Mouse (Mus musculus) frontal cortex, postnatal 14 days (tissue): ENCODE measurements around the gene Slc29a4.
A peak's percentile ranks its signal among the peaks of the same experiment; 100 is the strongest.

Source experiments
- DNase-seq, 2 experiments: peaks; one replicate each; pipeline ENCODE4 v3.0.0; 2022; ENCODE audit warnings: low spot score in 2 of 2

Slc29a4 gene

GRCm38 (mm10) chr5:142739941-142740340, 47.6 kb downstream of the Slc29a4 start:
- no peak for DNase-seq

GRCm38 (mm10) chr5:142747026-142747629, 54.8 kb downstream of the Slc29a4 start:
- DNase-seq = no peak

DNA sequence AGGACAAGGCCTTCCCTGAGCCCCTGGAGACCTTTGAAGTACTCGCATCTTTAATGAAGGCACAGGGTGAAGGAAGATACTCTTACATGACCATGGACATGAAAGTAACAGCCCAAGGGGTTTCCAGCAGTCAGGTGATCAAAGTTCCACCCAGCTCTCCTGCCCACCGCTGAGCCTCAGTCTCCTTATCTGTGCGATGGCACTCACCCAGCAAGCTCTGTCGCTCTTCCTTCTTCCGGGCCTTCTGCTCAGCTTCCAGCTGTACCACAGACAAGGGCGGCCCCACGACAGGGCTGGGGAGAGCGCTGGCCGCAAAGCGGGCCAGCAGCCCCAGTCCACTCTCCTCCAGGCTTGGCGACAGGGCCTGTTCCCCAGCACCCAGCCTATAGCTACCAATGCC, 57.9 kb downstream of the Slc29a4 start:
- DNase-seq = no peak

DNA sequence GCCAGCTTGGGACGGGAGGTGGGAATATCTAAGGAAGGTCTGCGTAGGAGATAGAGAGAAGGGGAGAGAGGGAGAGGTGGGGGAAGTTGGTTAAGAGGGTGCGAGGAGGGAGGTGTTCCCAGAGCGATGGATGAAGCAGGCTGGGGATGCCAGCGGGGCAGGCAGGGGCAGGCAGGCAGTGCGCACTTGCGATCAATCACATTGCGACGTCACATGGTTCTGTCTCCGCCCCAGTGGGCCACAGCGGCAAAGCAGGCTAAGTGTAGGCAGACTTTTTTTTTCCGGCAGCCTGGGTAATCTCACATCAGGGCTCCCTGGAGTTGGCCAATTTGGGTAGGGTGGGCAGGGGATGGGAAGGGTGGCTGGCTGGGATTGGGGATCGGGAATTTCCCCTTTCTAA, 59.9 kb downstream of the Slc29a4 start:
- DNase-seq = no peak

DNA sequence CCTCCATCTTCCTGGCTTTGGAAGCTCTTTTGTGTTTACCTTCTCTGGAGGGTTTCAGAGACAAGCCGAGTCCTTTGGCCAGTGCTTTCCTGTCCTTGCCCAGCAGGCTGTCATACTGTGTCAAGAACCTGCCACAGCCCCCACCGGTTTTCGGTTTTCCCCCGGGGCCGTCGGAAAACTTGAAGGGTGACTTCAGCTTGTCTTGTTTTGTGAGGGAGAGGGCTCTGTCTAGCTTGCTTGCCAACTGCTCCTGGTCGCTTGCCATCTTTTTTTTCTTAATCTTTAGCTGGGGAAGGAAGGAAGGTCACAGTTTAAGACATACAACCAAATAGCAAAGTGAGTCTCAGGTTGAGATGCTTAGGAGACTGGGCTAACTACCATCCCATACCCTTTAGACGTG, 67.5 kb downstream of the Slc29a4 start:
- no peak for DNase-seq

DNA sequence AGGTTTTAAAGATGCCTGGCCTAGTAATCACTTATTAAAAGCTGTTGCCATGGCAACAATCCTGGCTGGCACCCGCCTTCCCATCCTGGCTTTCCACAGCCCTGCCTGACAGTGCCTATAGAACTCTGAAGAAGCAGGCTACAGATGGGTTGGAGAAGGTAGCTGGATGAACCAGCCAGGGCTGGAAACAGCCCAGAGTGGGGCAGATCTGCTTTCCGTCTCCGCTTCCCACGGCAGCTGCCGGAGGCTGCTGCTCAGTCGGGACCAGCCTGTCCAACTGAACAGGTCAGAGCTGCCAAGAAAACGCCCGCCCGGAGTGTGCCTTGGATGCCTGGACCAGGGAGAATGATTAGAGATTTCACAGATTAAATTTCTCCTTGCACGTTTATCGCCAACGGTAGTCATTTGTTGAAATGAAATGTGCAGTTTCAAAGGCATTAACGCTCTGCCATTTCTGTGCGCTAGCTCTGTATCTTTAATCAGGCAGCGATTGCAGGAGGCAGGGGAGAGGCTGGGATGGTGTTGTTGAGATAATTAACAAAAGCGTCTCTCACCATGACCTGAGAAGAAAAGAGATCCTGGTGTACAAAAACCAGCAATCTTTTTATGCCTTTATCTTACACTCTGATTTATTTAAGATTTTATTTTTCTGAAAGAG, 69.1 kb downstream of the Slc29a4 start:
- DNase-seq = peak; percentile 57 to 62

DNA sequence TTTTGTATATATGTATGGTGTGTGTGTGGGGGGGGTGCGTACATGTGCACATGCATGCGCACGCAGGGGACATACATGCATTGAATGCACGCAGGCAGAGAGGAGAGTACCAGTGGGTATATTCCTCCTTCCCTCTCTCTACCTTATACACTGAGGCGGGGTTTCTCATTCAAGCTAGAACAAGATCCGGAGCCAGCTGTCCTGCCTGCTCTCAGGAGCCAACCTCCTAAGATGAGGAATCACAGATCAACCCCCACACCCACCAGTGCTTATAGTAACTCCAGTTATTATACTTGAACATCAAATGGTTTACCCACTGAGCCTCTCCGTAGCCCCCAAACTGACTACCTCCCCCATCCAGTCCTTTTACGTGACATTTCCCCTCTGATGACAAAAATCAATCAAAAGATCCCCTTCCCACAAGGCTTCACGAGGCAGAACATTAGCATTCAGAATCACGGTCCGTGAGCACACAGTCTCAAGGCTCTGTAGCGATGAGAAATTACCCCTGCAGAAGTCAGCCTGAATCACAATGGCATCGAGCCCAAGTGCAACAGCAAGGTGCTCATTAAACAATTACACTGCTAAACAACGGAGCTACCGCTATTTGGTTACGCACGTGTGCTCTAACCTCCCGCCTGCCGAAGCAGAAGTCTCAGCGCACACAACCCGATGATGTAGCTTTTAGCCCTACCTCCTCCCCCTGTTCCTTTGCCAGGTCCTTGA, 69.9 kb downstream of the Slc29a4 start:
- DNase-seq = no peak

- no peak for DNase-seq
Observed at GRCm38 (mm10) chr5:142764306-142764705, 72.0 kb downstream of the Slc29a4 start.

DNA sequence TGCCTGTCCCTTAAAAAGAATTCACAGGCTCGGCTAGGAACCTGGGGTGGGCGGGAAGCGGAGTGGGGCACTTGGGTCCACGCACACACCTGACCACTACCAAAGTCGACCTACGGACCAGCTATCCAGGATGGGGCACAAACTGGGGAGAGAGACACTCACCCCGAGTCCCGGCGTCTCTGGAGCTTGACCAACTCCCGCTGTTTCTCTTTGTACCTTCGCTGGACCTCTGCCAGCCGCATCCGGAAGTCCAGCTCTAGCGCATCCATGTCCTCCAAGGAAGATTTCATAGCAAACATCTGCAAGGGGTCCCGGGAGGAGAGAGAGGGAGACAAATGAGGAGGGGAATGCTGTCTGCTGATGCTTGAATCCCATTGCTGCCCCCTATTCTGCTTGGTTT, 72.6 kb downstream of the Slc29a4 start:
- DNase-seq = no peak

DNA sequence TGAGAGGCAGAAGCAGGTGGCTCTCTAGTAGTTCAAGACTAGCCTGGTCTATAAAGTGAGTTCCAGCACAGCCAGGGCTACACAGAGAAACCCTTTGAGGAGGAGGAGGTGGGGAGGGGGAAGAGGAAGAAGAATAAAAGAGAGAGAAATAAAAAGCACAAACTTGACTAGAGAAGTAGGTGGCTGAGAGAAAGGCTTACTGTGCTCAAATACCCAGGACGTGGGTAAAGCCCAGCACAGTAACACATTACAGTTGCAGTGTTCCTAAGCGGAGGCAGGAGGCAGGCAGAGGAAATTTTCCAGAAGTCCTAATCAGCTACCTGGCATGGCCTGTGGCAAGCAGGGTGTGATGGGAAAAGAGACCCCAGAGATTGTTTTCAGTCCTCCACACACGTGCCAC, 74.4 kb downstream of the Slc29a4 start:
- no peak for DNase-seq

- peak; percentile 56 to 65 for DNase-seq
Observed at GRCm38 (mm10) chr5:142767937-142768336, 75.6 kb downstream of the Slc29a4 start.

- no peak for DNase-seq
Observed at GRCm38 (mm10) chr5:142768352-142769267, 76.3 kb downstream of the Slc29a4 start.

- DNase-seq = no peak
Observed at GRCm38 (mm10) chr5:142769641-142770040, 77.3 kb downstream of the Slc29a4 start.

DNA sequence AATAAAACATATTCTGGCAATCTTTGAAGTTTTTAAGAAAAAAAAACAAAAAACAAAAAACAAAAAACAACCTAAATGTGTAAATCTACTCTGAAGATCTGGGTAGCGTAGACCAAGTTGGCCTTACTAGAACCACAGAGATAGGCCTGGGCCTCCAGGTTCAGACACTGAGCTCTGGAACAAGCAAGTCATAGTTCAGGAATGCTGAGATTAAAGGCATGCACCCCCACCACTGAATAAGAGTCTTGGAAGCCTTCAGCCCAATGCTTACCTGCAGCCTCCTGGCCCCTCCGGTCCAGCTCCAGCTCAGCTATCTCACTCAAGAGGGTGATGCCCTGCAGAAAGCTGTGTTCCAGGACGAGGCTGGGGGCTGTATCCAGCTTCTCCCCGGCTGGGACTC, 78.7 kb downstream of the Slc29a4 start:
- DNase-seq = no peak

DNA sequence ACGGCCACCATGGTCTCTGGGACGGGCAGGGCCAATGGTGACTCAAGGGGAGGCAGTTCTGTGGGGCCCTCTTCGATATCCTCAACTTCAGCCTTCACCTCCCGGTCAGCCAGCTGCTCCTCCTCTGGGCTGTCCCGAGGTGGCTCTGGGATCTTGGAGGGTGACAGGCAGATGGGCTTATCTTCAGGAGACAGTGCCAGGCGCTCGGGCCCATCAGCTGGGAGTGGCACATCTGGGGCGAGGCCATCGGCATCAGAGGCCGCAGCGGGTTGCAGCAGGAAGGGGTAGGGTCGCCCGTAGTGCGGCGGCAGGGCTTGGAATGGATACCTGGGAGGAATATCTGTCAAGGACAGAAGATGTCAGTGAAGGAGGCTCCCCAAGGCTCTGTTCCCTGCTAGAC, 79.7 kb downstream of the Slc29a4 start:
- DNase-seq = no peak
